Mouse (Mus musculus): ENCODE measurements around the gene Fam81b.

The Fam81b gene

DNA sequence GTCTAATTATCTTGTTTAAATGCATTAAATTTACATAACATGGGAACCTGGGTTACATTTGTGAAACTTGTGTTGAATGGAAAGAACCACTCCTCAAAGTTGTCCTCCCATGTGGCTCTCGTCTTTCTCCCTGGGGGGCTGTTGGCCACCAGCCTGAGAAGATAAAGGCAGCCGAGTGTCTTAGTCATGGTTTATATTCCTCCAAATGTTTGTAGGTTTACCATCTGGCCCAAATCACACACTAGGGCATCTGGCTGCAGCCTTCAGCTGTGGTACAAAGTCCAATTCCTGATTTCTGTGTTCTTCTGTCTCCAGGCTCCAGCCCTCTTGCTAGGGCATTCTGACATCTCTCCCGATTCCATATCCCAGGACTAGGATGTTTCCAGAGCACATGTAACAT is 114.6 kb downstream of the Fam81b start:
- no peak for DNase-seq (ENCODE audit: low spot score in 2 of 2)

DNA sequence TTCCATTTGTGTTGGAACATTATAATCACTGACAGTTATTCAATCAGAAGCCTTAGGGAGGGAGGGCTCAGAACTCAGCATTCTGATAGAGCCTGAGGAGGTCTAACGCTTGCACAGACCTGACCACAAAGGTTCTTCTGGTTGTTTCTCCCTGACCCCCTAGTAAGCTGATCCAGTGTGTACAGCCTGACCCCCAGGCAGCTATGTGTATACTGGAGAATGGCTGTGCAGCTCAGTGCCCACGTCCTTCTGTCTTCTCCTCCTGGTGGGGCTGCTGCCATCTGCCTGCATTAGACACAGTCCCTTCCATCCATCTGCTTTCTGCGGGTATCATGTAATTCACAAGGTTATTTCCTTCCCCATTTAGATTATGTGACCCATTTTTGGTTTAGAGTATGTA is 115.7 kb downstream of the Fam81b start:
- DNase-seq (ENCODE audit: low spot score in 2 of 2), result no peak

- DNase-seq (ENCODE audit: low spot score in 2 of 2), result no peak
Measured at GRCm38 (mm10) chr13:76187651-76188050, 117.2 kb downstream of the Fam81b start.

DNA sequence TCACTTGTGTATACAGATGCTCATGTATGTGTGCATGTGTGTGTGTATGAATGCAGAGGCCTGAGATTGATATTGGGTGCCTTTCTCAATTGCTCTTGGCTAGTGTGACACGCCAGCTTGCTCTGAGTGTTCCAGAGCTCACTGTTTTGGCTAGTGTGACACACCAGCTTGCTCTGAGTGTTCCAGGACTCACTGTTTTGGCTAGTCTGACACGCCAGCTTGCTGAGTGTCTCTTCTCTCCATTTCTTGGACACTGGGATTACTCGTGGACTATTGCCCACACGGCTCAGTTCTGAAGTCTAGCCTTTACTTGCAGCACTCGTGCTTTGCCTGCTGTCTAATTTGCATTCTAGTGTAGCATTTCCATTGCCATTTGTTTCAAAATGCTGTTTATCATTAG is 126.2 kb downstream of the Fam81b start:
- DNase-seq (ENCODE audit: low spot score in 2 of 2), result no peak

- no peak for DNase-seq (ENCODE audit: low spot score in 2 of 2)
Measured at GRCm38 (mm10) chr13:76174297-76174696, 130.6 kb downstream of the Fam81b start.

- no peak for DNase-seq (ENCODE audit: low spot score in 2 of 2)
Measured at GRCm38 (mm10) chr13:76160587-76160986, 144.3 kb downstream of the Fam81b start.

DNA sequence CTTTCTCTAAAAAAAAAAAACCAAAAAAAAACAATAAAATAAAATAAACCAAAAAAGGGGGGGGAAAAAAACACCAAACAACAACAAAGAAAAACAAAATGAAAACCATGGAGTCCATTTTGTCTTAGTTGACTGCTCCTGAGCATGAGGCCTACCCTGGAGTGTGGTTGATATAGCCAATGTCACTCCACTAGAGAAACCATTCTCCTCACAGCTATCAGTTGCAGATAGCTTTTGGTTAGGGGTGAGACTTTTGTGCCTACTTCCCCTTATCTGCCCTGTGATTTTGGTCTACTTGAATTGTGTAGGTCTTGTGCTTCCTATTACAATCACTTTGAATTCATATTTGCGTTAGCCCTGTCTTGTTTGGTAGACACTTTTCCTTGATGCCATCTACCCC is 147.4 kb downstream of the Fam81b start:
- no peak for DNase-seq (ENCODE audit: low spot score in 2 of 2)

DNA sequence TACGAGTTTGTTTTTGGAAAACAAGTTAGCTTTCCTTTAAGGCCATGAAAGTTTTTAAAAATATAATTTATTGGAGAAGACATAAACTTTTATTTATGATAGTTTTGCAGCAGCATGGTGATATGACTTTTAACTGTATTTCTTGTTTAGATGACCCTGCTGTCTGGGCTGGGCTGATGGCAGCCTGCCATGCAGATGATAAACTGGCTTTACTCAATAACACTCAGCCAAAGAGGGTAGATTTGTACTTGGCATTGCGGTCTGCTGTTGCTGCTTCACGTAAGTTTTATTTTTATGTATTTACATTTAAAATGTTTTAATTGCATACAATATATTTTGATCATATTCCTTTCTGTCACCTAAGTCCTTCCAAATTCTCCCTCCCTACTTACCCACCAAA is 147.8 kb downstream of the Fam81b start:
- DNase-seq (ENCODE audit: low spot score in 2 of 2), result no peak
